Mouse (Mus musculus): Measurements from ENCODE around the gene Olfr509. TPM values are rescaled to one million over a fixed set of nuclear protein-coding genes. Genes with fewer than 3 reads are reported as not detected.
"Not testable (repeated sequence)": the region's sequence is repeated elsewhere in the genome, so short reads cannot be mapped to it uniquely, and the experiment has no call there.

Olfr509 gene
- total RNA-seq (2015; ENCODE audit: low replicate concordance) = 0.21 TPM in 1 of 2 replicates, not detected in the other
- total RNA-seq (2017; ENCODE audit: low replicate concordance) = not detected in 2 replicates

DNA sequence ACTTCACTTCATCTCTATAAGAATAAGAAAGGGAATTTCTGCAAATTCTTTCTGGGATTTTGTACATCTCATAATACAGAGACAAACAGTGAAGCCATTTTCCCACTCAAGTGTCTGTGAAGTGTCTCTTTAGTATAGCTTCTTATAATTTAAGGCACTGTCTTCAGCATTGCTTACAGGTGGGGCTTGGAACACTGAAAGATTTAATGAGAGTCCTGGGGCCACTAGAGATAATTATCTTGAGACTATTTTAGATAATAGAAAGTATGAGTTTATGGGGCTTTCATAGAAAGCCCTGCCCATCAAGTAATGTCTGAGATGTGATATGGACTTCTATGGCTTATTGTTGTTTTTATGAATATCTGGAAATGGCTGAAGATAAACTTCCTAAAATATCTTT lies at the start of gene Olfr509:
TSS of gene Olfr509 (minus strand) at position 101 of the 400 bp plus-strand sequence.
- ATAC-seq (replicated peaks; ENCODE audit: low FRiP score, poor library complexity, severe bottlenecking) = no peak

DNA sequence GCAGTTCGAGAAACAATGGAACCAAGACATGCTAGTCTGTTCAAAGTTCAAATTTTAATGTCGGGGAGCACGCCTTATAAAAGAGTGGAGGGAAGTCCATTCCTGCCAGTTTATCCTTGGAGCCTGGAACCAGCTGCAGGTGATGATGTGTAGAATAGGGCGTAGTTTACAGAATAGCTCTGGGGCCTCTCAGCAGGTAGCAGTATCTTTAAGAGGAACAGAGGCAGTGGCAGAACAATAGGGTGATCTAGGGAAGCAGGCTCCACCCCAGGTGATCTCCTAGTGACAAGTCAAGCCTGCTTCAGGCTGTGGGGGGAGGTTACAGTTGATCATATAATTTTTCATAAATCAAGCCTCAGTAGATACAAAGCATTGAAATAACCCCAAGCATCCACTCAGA lies 27.2 kb upstream of the Olfr509 start:
- ATAC-seq (replicated peaks; ENCODE audit: low FRiP score, poor library complexity, severe bottlenecking) = no peak

DNA sequence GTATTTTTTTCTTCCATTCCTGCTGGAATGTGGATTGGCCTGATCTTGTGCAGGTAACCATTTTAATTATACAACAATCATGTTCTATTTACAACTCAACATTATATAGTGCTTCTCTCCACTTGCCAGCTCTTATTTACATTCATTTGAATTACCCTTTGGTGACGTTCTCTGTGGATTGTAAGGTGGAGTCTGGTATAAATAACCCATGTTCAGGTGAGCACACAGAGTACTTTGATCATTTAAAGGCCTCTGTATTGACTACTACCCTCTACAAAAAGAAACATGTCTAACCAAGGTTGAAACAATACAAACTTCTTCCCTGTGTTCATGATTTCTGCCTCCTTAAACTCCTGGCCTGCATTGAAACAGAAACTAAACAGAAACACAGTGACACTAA lies 19.4 kb upstream of the Olfr509 start:
- ATAC-seq (replicated peaks; ENCODE audit: low FRiP score, poor library complexity, severe bottlenecking) = no peak

DNA sequence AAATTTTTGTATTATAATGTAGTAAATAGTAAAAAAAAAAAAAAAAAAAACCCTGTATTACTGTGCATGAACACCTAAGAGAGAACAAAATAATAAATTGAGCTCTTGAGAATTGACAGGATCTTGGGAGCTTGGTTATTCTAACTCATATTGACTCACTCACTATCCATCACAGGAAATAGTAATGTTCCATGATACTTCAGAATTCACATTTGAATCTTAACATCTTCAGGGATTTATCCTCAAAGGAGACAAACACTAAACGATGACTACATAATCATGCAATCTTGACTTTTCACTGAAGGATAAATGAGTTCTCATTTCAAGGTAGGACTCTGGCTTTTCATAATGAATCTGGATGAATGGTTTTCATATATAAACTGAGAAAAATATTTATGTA lies 14.4 kb upstream of the Olfr509 start, which contains the start of gene Olfr510:
TSS of gene Olfr510 (plus strand) at position 301 of the 400 bp plus-strand sequence.
- no peak for ATAC-seq (replicated peaks; ENCODE audit: low FRiP score, poor library complexity, severe bottlenecking)

DNA sequence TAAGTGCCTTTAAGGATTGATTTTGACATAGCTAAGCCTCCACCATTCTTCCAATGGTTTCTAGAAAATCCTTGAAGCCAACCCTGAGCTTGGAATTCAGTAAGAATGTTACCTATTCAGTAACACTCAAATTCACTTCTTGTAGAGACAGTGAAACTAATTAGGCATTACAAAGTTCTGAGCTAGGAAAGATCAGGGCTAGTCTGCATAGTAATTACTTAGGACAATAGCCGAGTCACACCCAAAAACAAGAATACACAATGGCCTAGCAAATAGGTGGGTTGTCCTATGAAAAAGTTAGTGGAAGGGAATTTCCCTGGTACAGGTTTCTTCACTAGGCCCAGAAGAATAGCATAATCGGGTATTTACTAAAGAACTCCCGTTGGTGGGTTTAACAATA lies 10.7 kb upstream of the Olfr509 start:
- no peak for ATAC-seq (replicated peaks; ENCODE audit: low FRiP score, poor library complexity, severe bottlenecking)

DNA sequence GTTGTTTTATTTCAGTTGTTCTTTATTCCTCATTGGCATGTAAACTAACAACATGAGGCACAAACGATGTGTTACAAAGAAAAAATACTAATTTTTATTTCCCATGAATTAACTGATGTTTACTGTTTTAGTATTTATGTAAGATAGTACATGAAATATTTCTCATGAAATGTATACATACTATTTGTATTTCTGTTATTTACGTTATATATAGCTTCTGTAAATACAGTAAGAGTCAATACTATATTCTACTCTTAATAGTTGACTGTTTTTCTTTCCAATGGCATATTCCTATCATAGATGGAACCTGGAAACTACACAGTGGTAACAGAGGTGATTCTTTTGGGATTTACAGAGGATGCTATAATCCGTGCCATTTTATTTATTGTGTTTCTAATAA lies 22.0 kb downstream of the Olfr509 start, which contains the start of gene Olfr508:
TSS of gene Olfr508 (plus strand) at position 301 of the 400 bp plus-strand sequence.
- ATAC-seq (replicated peaks; ENCODE audit: low FRiP score, poor library complexity, severe bottlenecking) = no peak

DNA sequence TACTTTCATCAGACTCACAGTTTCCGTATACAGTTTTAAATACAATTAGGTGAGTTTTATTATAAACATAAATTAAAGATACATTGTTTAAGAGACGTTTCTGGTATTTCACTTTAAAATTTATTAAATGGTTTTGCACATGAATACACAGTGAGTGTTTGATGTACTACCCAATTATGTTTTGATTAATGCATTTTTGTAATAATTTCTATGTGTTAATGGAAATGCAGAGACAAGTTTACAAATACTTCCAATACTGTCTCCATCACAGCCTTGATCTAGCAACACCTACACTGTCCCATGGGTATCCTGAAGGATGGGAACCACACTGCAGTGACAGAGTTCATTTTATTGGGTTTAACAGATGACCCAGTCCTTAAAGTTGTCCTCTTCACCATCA lies 30.2 kb downstream of the Olfr509 start, which contains the start of gene Olfr507:
TSS of gene Olfr507 (plus strand) at position 301 of the 400 bp plus-strand sequence.
- ATAC-seq (replicated peaks; ENCODE audit: low FRiP score, poor library complexity, severe bottlenecking) = no peak

DNA sequence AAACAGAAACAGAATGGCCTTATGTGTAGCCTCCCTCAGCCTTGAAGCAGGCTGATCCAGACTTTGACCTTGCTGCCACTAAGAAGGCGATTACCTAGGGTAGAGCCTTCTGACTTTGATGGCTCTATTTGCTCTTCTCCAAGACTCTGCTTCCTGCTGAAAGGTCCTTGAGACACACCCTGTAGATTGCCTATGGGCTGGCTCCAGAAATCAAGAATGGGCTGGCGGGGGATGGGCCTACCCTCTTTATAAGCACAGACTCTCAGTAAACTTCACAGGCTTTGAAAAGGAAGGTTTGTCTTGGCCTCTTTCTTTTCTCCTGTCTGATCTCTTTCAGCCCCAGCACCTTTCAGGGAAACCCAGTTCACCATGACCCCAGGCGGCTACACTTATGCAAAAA lies 34.9 kb downstream of the Olfr509 start:
- not testable (repeated sequence) for ATAC-seq (replicated peaks; ENCODE audit: low FRiP score, poor library complexity, severe bottlenecking)

DNA sequence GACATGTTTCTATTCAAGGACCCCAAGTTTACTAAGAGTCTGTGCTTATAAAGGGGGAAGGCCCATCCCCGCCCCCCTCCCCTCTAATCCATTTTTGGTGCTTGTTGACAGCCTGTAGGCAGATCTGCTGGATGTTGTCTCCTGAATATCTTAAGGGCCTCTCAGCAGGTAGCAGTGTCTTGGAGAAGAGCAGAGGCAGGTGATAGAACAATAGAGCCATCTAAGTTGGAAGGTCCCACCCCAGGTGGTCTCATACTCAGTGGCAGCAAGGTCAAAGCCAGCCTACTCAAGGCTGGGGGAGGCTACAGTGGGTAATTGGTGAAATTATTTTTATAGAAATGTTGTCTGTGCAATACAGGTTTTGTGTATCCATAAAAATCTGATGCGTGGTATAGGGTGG lies 37.6 kb downstream of the Olfr509 start:
- no peak for ATAC-seq (replicated peaks; ENCODE audit: low FRiP score, poor library complexity, severe bottlenecking)

DNA sequence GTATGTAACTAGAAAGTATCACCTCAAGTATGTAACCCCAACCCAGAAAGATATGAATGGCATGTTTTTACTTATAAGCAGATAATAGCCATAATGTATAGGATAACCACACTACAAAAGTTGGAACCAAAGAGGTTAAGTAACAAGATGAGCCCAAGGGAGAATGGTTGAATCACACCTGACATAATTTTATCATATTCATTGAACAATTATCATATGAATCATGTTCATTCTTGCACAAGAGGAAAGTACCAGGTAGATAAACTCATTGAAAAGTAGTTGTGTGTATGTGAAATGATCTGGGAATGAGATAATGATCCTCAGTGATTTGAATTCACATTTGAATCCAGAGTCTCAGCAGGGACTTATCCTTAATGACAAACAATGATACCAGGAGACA lies 41.2 kb downstream of the Olfr509 start, which contains the start of gene Olfr506:
TSS of gene Olfr506 (plus strand) at position 301 of the 400 bp plus-strand sequence.
- no peak for ATAC-seq (replicated peaks; ENCODE audit: low FRiP score, poor library complexity, severe bottlenecking)

DNA sequence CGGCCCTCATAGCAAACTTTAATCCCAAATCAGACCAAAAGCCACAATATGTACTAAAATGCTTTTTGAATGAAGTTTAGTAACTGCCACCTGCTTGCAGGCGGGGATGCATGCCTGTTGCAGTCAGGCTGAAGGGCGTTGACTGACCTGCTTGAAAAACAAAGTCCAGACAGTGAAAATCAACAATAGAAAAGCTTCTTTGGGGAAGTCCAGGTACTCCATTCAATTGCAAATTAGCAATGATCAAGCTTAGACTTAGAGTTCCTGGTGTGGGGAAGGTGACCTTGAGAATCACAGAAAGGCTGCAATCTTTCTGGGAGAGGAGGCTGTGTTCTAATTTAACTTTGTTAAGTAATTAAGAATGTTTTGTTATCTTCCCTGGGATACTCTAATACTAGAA lies 49.8 kb downstream of the Olfr509 start:
- ATAC-seq (replicated peaks; ENCODE audit: low FRiP score, poor library complexity, severe bottlenecking) = not testable (repeated sequence)

Other genes starting within 250 kb of the Olfr509 start
- gene Olfr497, start 231.5 kb downstream of the Olfr509 start, total RNA-seq (2015; ENCODE audit: low replicate concordance) = not detected in 2 replicates
- not detected in 2 replicates for gene Olfr497, start 231.5 kb downstream of the Olfr509 start, total RNA-seq (2017; ENCODE audit: low replicate concordance)
- gene Olfr498, start 186.6 kb downstream of the Olfr509 start, total RNA-seq (2015; ENCODE audit: low replicate concordance) = not detected in 2 replicates
- not detected in 2 replicates for gene Olfr498, start 186.6 kb downstream of the Olfr509 start, total RNA-seq (2017; ENCODE audit: low replicate concordance)
- gene Olfr502, start 126.8 kb downstream of the Olfr509 start, total RNA-seq (2015; ENCODE audit: low replicate concordance) = not detected in 2 replicates
- not detected in 2 replicates for gene Olfr502, start 126.8 kb downstream of the Olfr509 start, total RNA-seq (2017; ENCODE audit: low replicate concordance)
- gene Olfr503, start 107.4 kb downstream of the Olfr509 start, total RNA-seq (2015; ENCODE audit: low replicate concordance) = not detected in 2 replicates
- gene Olfr503, start 107.4 kb downstream of the Olfr509 start, total RNA-seq (2017; ENCODE audit: low replicate concordance) = not detected in 2 replicates
- not detected in 2 replicates for gene Olfr504, start 86.1 kb downstream of the Olfr509 start, total RNA-seq (2015; ENCODE audit: low replicate concordance)
- not detected in 2 replicates for gene Olfr504, start 86.1 kb downstream of the Olfr509 start, total RNA-seq (2017; ENCODE audit: low replicate concordance)
- gene Olfr506, start 41.1 kb downstream of the Olfr509 start, total RNA-seq (2015; ENCODE audit: low replicate concordance) = not detected in 2 replicates
- gene Olfr506, start 41.1 kb downstream of the Olfr509 start, total RNA-seq (2017; ENCODE audit: low replicate concordance) = not detected in 2 replicates
- not detected in 2 replicates for gene Olfr507, start 30.1 kb downstream of the Olfr509 start, total RNA-seq (2015; ENCODE audit: low replicate concordance)
- gene Olfr507, start 30.1 kb downstream of the Olfr509 start, total RNA-seq (2017; ENCODE audit: low replicate concordance) = not detected in 2 replicates
- gene Olfr508, start 21.9 kb downstream of the Olfr509 start, total RNA-seq (2015; ENCODE audit: low replicate concordance) = not detected in 2 replicates
- gene Olfr508, start 21.9 kb downstream of the Olfr509 start, total RNA-seq (2017; ENCODE audit: low replicate concordance) = not detected in 2 replicates
- 0.77 TPM in 1 of 2 replicates, not detected in the other for gene Olfr510, start 14.5 kb upstream of the Olfr509 start, total RNA-seq (2015; ENCODE audit: low replicate concordance)
- gene Olfr510, start 14.5 kb upstream of the Olfr509 start, total RNA-seq (2017; ENCODE audit: low replicate concordance) = not detected in 2 replicates
- not detected in 2 replicates for gene Olfr512, start 61.4 kb upstream of the Olfr509 start, total RNA-seq (2015; ENCODE audit: low replicate concordance)
- gene Olfr512, start 61.4 kb upstream of the Olfr509 start, total RNA-seq (2017; ENCODE audit: low replicate concordance) = not detected in 2 replicates
- gene Olfr513, start 99.1 kb upstream of the Olfr509 start, total RNA-seq (2015; ENCODE audit: low replicate concordance) = not detected in 2 replicates
- not detected in 2 replicates for gene Olfr513, start 99.1 kb upstream of the Olfr509 start, total RNA-seq (2017; ENCODE audit: low replicate concordance)
- gene Olfr514, start 174.1 kb upstream of the Olfr509 start, total RNA-seq (2015; ENCODE audit: low replicate concordance) = not detected in 2 replicates
- gene Olfr514, start 174.1 kb upstream of the Olfr509 start, total RNA-seq (2017; ENCODE audit: low replicate concordance) = not detected in 2 replicates
- gene Olfr516, start 198.6 kb upstream of the Olfr509 start, total RNA-seq (2015; ENCODE audit: low replicate concordance) = not detected in 2 replicates
- not detected in 2 replicates for gene Olfr516, start 198.6 kb upstream of the Olfr509 start, total RNA-seq (2017; ENCODE audit: low replicate concordance)
- gene Olfr517, start 220.5 kb upstream of the Olfr509 start, total RNA-seq (2015; ENCODE audit: low replicate concordance) = not detected in 2 replicates
- gene Olfr517, start 220.5 kb upstream of the Olfr509 start, total RNA-seq (2017; ENCODE audit: low replicate concordance) = not detected in 2 replicates
- gene Olfr518, start 233.1 kb upstream of the Olfr509 start, total RNA-seq (2015; ENCODE audit: low replicate concordance) = not detected in 2 replicates
- not detected in 2 replicates for gene Olfr518, start 233.1 kb upstream of the Olfr509 start, total RNA-seq (2017; ENCODE audit: low replicate concordance)
- not detected in 2 replicates for gene Olfr519, start 242.5 kb upstream of the Olfr509 start, total RNA-seq (2015; ENCODE audit: low replicate concordance)
- gene Olfr519, start 242.5 kb upstream of the Olfr509 start, total RNA-seq (2017; ENCODE audit: low replicate concordance) = not detected in 2 replicates